Mouse (Mus musculus): Measurements from ENCODE around the gene Ccdc102a. TPM values are rescaled to one million over a fixed set of nuclear protein-coding genes. Genes with fewer than 3 reads are reported as not detected.

Ccdc102a gene
- polyA plus RNA-seq, 1 experiment from 2014 or later = 46.3 TPM

DNA sequence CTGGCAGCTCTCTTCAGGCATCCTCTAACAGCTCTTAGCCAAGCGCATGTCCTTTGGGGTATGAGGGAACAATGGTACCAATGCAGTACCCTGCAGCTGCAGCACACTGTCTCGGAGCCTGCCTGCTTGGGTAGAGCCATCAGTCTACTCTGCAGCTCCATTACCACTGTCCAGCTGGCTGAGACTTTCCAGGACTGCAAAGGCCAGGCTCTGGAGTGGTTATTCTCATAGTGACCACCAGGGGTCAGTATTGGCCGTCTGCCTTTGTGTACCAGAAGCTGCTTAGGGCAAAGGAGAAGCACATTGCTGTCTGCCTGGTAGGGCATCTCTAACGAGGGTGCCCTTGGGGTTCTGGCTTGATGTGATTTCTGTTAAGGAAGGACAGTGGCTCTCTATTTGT lies 32.1 kb upstream of the Ccdc102a start:
- Histone ChIP-seq H3K27ac (no peak overlapping the region), H3K36me3 (no peaks in the 10 kb centered on the region), H3K27me3 (no peaks in the 10 kb centered on the region), H3K9ac (no peak overlapping the region), H3K4me2 (replicated peaks) (no peak overlapping the region), H3K4me3 (no peak overlapping the region), H3K4me1 (peaks cover 5% of the 10 kb centered on the region; the same call in 1 of the 2 replicates), H3K9me3 (no peaks in the 10 kb centered on the region)
- WGBS = 24% methylated on average over 4 of the region's 4 CpGs
- peak; percentile 19; the same call in 1 of the 2 replicates for ATAC-seq (ENCODE audit: low FRiP score, low read depth)

DNA sequence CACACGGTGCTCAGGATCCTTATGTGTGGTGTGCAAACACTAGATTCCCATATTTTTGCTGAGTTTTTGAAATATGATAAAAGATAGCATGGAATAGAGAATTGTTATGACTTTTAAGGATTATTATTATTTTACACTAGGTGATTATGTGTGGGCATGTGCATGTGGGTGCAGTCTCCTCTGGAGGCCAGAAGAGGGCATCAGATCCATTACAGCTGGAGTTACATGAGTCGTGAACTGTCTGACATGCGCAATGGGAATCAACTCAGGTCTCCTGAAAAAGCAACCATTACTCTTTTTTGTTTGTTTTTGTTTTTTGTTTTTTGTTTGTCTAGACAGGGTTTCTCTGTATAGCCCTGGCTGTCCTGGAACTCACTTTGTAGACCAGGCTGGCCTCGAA lies 31.1 kb upstream of the Ccdc102a start:
- Histone ChIP-seq H3K9me3 (no peaks in the 10 kb centered on the region), H3K27ac (no peak overlapping the region), H3K9ac (no peak overlapping the region), H3K4me2 (replicated peaks) (no peak overlapping the region), H3K4me3 (no peak overlapping the region), H3K36me3 (no peaks in the 10 kb centered on the region), H3K4me1 (no peaks in the 10 kb centered on the region; the same call in 1 of the 2 replicates), H3K27me3 (no peaks in the 10 kb centered on the region)
- no peak for ATAC-seq (ENCODE audit: low FRiP score, low read depth)
- WGBS = 91% methylated on average over 4 of the region's 4 CpGs

DNA sequence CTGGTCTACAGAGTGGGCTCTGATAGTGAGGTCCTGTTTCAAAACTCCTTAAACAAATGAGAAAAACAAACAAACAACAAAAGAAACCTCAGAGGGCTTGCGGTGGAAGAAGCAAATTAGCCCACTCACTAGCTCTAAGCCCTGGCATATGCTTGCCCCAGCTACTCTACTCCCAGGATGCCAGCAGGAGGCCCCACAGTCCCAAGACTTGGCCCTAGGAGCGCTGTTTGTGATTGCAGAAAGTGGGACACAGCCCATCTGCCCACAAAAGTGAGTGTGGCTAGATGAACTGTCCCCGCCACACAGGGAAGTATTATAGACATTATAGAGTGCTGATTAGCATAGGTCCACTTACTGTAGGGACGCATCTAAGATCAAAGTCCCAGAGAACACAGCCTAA lies 30.5 kb upstream of the Ccdc102a start:
- H3K9ac ChIP-seq = no peak overlapping the region
- H3K4me3 ChIP-seq = no peak overlapping the region
- no peaks in the 10 kb centered on the region for H3K36me3 ChIP-seq
- no peaks in the 10 kb centered on the region for H3K4me1 ChIP-seq
- H3K9me3 ChIP-seq = no peaks in the 10 kb centered on the region
- ATAC-seq (ENCODE audit: low FRiP score, low read depth) = no peak
- WGBS = 81% methylated on average over 4 of the region's 4 CpGs
- H3K4me2 ChIP-seq (replicated peaks) = no peak overlapping the region
- no peaks in the 10 kb centered on the region for H3K27me3 ChIP-seq
- H3K27ac ChIP-seq = no peak overlapping the region

DNA sequence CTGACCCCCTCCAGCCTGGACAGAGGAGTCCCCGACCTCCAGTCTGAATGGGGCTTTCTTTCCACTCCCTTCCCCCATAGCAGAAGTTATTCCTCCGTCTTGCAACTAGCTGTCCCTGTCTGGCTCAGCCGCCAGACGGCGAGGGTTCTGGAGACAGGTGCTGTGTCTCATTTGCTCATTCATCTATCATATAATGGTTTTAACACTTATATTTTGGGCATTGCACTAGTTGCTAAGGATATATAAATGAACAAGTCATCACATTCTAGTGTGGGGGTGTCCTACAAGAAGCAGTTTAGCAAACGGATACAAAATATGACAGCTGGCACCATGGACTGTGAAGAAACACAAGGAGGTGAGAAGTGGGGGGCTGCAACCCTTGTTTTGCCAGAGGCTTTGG lies 27.3 kb upstream of the Ccdc102a start:
- no peaks in the 10 kb centered on the region for H3K36me3 ChIP-seq
- no peaks in the 10 kb centered on the region for H3K4me1 ChIP-seq
- no peak overlapping the region for H3K4me2 ChIP-seq (replicated peaks)
- H3K9ac ChIP-seq = no peak overlapping the region
- H3K9me3 ChIP-seq = no peaks in the 10 kb centered on the region
- H3K27ac ChIP-seq = no peak overlapping the region
- H3K4me3 ChIP-seq = no peak overlapping the region
- H3K27me3 ChIP-seq = no peaks in the 10 kb centered on the region
- WGBS = 56% methylated on average over 6 of the region's 6 CpGs
- ATAC-seq (ENCODE audit: low FRiP score, low read depth) = no peak

DNA sequence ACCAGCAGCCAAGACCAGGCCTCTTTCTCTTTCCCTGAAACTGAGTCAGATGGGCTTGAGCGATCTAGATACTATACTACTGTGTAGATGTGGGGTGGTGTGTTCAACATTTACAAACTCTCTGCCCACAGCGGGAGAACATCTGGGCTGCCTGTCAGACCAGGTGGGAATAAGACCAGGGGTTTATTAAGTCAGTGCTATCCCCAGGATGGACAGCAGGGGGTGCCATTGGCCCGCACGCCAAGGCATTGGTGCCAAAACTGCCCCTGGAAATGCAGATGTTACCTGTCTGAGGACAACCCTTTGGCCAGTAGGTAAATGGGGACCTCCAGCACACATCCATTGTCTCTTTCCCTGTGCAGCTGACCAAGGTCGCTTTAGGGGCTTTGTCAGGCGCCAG lies 24.7 kb upstream of the Ccdc102a start:
- 13% methylated on average over 6 of the region's 6 CpGs for WGBS
- Histone ChIP-seq H3K9me3 (no peaks in the 10 kb centered on the region), H3K4me1 (no peaks in the 10 kb centered on the region), H3K36me3 (no peaks in the 10 kb centered on the region), H3K4me2 (replicated peaks) (no peak overlapping the region), H3K9ac (no peak overlapping the region), H3K4me3 (no peak overlapping the region), H3K27ac (no peak overlapping the region), H3K27me3 (no peaks in the 10 kb centered on the region)
- peak; percentile 36; the same call in 1 of the 2 replicates for ATAC-seq (ENCODE audit: low FRiP score, low read depth)

GRCm38 (mm10) chr8:94935172-94935571 lies 17.3 kb upstream of the Ccdc102a start:
- Histone ChIP-seq H3K9me3 (no peaks in the 10 kb centered on the region), H3K4me1 (no peaks in the 10 kb centered on the region), H3K4me3 (no peak overlapping the region), H3K4me2 (replicated peaks) (no peak overlapping the region), H3K36me3 (no peaks in the 10 kb centered on the region), H3K27ac (no peak overlapping the region), H3K27me3 (no peaks in the 10 kb centered on the region), H3K9ac (no peak overlapping the region)
- WGBS = 74% methylated on average over 3 of the region's 3 CpGs
- ATAC-seq (ENCODE audit: low FRiP score, low read depth) = no peak

GRCm38 (mm10) chr8:94933918-94934317 lies 16.0 kb upstream of the Ccdc102a start:
- H3K36me3 ChIP-seq = no peaks in the 10 kb centered on the region
- no peaks in the 10 kb centered on the region for H3K9me3 ChIP-seq
- WGBS = 57% methylated on average over 5 of the region's 5 CpGs
- H3K27me3 ChIP-seq = no peaks in the 10 kb centered on the region
- H3K9ac ChIP-seq = no peak overlapping the region
- no peak overlapping the region for H3K4me2 ChIP-seq (replicated peaks)
- H3K4me3 ChIP-seq = no peak overlapping the region
- H3K4me1 ChIP-seq = no peaks in the 10 kb centered on the region
- no peak for ATAC-seq (ENCODE audit: low FRiP score, low read depth)
- no peak overlapping the region for H3K27ac ChIP-seq

DNA sequence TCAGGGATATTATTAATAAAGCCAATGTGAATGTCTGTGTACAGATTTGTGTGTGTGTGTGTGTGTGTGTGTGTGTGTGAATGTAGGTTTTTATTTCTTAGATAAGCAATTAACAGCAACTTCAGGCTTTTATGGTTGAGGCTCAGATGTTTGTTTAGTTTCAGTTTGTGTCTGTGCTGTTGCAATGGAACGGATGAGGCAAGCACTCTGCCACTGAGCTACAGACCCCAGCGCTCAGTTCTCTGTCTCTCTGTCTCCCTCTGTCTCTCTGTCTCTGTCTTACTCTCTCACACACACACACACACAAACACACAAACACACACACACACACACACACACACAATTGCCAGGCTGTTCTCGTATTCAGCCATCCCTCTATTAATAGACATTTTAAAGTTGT lies 10.3 kb upstream of the Ccdc102a start:
- no peak for ATAC-seq (ENCODE audit: low FRiP score, low read depth)
- H3K4me1 ChIP-seq = no peaks in the 10 kb centered on the region
- no peak overlapping the region for H3K27ac ChIP-seq
- no peaks in the 10 kb centered on the region for H3K27me3 ChIP-seq
- no peak overlapping the region for H3K4me3 ChIP-seq
- H3K9me3 ChIP-seq = no peaks in the 10 kb centered on the region
- H3K36me3 ChIP-seq = no peaks in the 10 kb centered on the region
- no peak overlapping the region for H3K9ac ChIP-seq
- no peak overlapping the region for H3K4me2 ChIP-seq (replicated peaks)
- WGBS = 78% methylated on average over 3 of the region's 3 CpGs

GRCm38 (mm10) chr8:94923405-94923804 lies 5.5 kb upstream of the Ccdc102a start, which contains the start of gene Adgrg5:
TSS of gene Adgrg5 (plus strand) at chr8:94923694.
- Histone ChIP-seq H3K4me3 (no peak within 1 kb of the TSS), H3K27ac (no peak within 1 kb of the TSS), H3K36me3 (no peaks in the 10 kb centered on the region), H3K9me3 (no peaks in the 10 kb centered on the region), H3K4me1 (peaks cover 8% of the 10 kb centered on the region; the same call in 1 of the 2 replicates), H3K4me2 (replicated peaks) (no peak within 1 kb of the TSS), H3K27me3 (no peaks in the 10 kb centered on the region), H3K9ac (no peak within 1 kb of the TSS)
- ATAC-seq (ENCODE audit: low FRiP score, low read depth) = no peak
- 53% methylated on average over 8 of the region's 8 CpGs for WGBS

- Histone ChIP-seq H3K9me3 (no peaks in the 10 kb centered on the region), H3K4me3 (no peak overlapping the region), H3K27me3 (no peaks in the 10 kb centered on the region), H3K36me3 (no peaks in the 10 kb centered on the region), H3K9ac (no peak overlapping the region), H3K27ac (no peak overlapping the region), H3K4me1 (peaks cover 12% of the 10 kb centered on the region; the same call in 1 of the 2 replicates), H3K4me2 (replicated peaks) (no peak overlapping the region)
- no peak for ATAC-seq (ENCODE audit: low FRiP score, low read depth)
- 33% methylated on average over 8 of the region's 8 CpGs for WGBS
Measured at GRCm38 (mm10) chr8:94922602-94923001, 4.7 kb upstream of the Ccdc102a start.

- Histone ChIP-seq H3K27me3 (no peaks in the 10 kb centered on the region), H3K9me3 (no peaks in the 10 kb centered on the region), H3K4me3 (no peak overlapping the region), H3K4me1 (peaks cover 12% of the 10 kb centered on the region; the same call in 1 of the 2 replicates), H3K4me2 (replicated peaks) (no peak overlapping the region), H3K27ac (no peak overlapping the region), H3K36me3 (no peaks in the 10 kb centered on the region), H3K9ac (no peak overlapping the region)
- WGBS = 62% methylated on average over 6 of the region's 6 CpGs
- no peak for ATAC-seq (ENCODE audit: low FRiP score, low read depth)
Measured at GRCm38 (mm10) chr8:94922176-94922575, 4.3 kb upstream of the Ccdc102a start.

DNA sequence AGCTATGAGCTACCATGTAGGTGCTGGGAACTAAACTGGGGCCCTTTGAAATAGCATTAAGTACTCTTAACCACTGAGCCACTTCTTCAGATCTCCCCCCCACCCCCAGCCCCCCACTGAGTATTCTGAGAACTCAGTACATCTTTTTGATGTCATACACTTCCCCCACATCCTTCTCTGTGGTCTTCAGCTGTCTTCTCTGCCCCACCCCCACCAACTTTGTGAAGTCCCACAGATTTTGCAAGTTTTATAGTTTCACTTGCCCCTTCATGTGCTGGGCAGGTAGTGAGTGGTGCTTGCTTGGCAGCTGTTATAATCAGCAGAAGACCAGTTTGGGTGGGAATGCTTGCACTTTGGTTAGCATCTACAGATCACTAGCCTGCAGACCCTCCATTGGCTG lies 1.4 kb upstream of the Ccdc102a start:
- Histone ChIP-seq H3K4me2 (replicated peaks) (no peak overlapping the region), H3K4me3 (no peak overlapping the region), H3K36me3 (no peaks in the 10 kb centered on the region), H3K9me3 (no peaks in the 10 kb centered on the region), H3K27ac (no peak overlapping the region), H3K27me3 (no peaks in the 10 kb centered on the region), H3K4me1 (peaks cover 39% of the 10 kb centered on the region), H3K9ac (no peak overlapping the region)
- ATAC-seq (ENCODE audit: low FRiP score, low read depth) = no peak

GRCm38 (mm10) chr8:94917352-94917751 lies 546 bp downstream of the Ccdc102a start:
- peaks cover 19% of the 10 kb centered on the region for H3K27me3 ChIP-seq
- peaks cover 11% of the 10 kb centered on the region for H3K36me3 ChIP-seq
- ATAC-seq (ENCODE audit: low FRiP score, low read depth) = peak; percentile 94
- peaks cover 52% of the 10 kb centered on the region for H3K4me1 ChIP-seq
- peak overlapping the region; percentile 94 for H3K27ac ChIP-seq
- H3K4me3 ChIP-seq = peak overlapping the region; percentile 81
- peak overlapping the region; percentile 94 for H3K9ac ChIP-seq
- no peaks in the 10 kb centered on the region for H3K9me3 ChIP-seq
- under 1% methylated on average over 25 of the region's 27 CpGs for WGBS
- peak overlapping the region; percentile 88 for H3K4me2 ChIP-seq (replicated peaks)
